Mouse (Mus musculus) kidney, adult 2 months (tissue): ENCODE measurements around the gene Nphs1.
"Not testable (repeated sequence)": the region's sequence is repeated elsewhere in the genome, so short reads cannot be mapped to it uniquely, and the experiment has no call there.

Experiments
- CTCF ChIP-seq: fragments of 200-500 bp; conservative IDR thresholded peaks from 2 replicates; pipeline ENCODE4 v1.5.1; 2011; ENCODE audit warnings: low read depth, mild to moderate bottlenecking, control low read depth, low read length, moderate library complexity, mixed read lengths; ENCODE audit not compliant: insufficient read depth, insufficient read length
- POLR2A ChIP-seq: fragments of 200-500 bp; IDR thresholded peaks from one replicate; pipeline ENCODE4 v1.6.1; 2011; ENCODE audit warnings: low read depth, low read length, control low read depth

DNA sequence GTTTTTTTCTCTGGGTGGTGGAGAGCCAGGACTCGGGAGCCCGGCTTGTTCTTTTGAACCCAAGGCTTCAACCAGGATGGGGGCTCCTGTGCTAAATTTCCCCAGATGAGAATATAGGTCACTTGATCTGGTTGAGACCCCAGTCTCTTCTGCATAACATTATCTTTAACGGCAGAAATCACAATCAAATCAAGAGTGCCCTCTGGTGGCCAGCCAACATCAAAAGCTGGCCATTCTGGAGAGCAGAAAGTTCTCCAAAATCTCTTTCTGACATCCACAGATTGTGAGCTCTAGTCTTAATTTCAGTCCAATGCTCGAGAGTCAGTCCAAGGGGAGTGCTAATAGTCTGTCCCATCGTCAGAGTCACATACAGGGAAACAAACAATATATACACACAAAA lies 43.0 kb downstream of the Nphs1 start:
- 0 out of 2 replicates have a peak, but pooled peaks have one; percentile 19 for TF ChIP-seq CTCF
- TF ChIP-seq POLR2A, result not testable (repeated sequence)
